Mouse (Mus musculus) CH12.LX (cell line): ENCODE results near the gene Adgrg1. TPM values are rescaled to one million over a fixed set of nuclear protein-coding genes. Genes with fewer than 3 reads are reported as not detected.

ENCODE experiments used
- DNase-seq: peaks from one replicate; pipeline ENCODE4 v3.0.0-alpha.2; 2013; ENCODE audit errors: extremely low read depth
- H3K27ac ChIP-seq: 2 replicates; pipeline ENCODE4 v1.5.1; 2012; ENCODE audit warnings: low read depth, mild to moderate bottlenecking, control low read depth, moderate library complexity; ENCODE audit not compliant: insufficient read depth
- H3K27me3 ChIP-seq: replicated peaks from 2 replicates; pipeline ENCODE3; 2012; ENCODE audit warnings: inconsistent platforms
- H3K36me3 ChIP-seq, 2 experiments: replicated peaks in 1 of 2; 2 replicates each; pipeline versions ENCODE3 to v1.6.1; 2012; ENCODE audit warnings: inconsistent platforms in 1 of 2, low read length in 1 of 2, mild to moderate bottlenecking in 1 of 2, mixed read lengths in 1 of 2, moderate library complexity in 1 of 2; ENCODE audit not compliant: control insufficient read depth in 1 of 2, insufficient read depth in 1 of 2
- H3K4me1 ChIP-seq, 2 experiments: 2 replicates each; pipeline ENCODE4 v1.6.1; 2012; ENCODE audit warnings: inconsistent platforms in 1 of 2, moderate library complexity in 1 of 2; ENCODE audit not compliant: insufficient read depth in 2 of 2, control insufficient read depth in 1 of 2
- H3K4me2 ChIP-seq: 2 replicates; pipeline ENCODE4 v1.6.1; 2012; ENCODE audit warnings: low read depth, mild to moderate bottlenecking, control low read depth; ENCODE audit not compliant: poor library complexity, insufficient read depth, severe bottlenecking
- H3K4me3 ChIP-seq, 3 experiments: fragments of 150-350 bp in 1 of 3; sonication (generic) in 1 of 3; replicated peaks in 1 of 3; 2 replicates each; pipeline versions ENCODE3 to v1.5.1; 2011 to 2012; ENCODE audit warnings: low read depth in 2 of 3, low read length in 2 of 3, mild to moderate bottlenecking in 2 of 3, moderate library complexity in 2 of 3, control low read depth in 1 of 3, improper control_type of control experiment in 1 of 3, inconsistent platforms in 1 of 3, mixed read lengths in 1 of 3; ENCODE audit not compliant: poor library complexity in 1 of 3
- H3K79me2 ChIP-seq: replicated peaks from 2 replicates; pipeline ENCODE4 v1.6.1; 2012; ENCODE audit warnings: mild to moderate bottlenecking, moderate library complexity; ENCODE audit not compliant: control insufficient read depth, poor library complexity, insufficient read depth, severe bottlenecking; ENCODE audit errors: extremely low read depth
- H3K9ac ChIP-seq: 2 replicates; pipeline ENCODE4 v1.6.1; 2012; ENCODE audit warnings: low read depth, mild to moderate bottlenecking, control low read depth, moderate library complexity; ENCODE audit not compliant: insufficient read depth
- H3K9me3 ChIP-seq: replicated peaks from 2 replicates; pipeline ENCODE3; 2012; ENCODE audit warnings: low read length, inconsistent platforms, mixed read lengths
- BHLHE40 ChIP-seq: IDR thresholded peaks from 2 replicates; pipeline ENCODE4 v1.6.1; 2011; ENCODE audit warnings: mild to moderate bottlenecking, low read depth, low read length, improper control_type of control experiment
- E2F4 ChIP-seq: IDR thresholded peaks from 2 replicates; pipeline ENCODE4 v1.6.1; 2011; ENCODE audit warnings: low read depth, low read length, improper control_type of control experiment; ENCODE audit not compliant: insufficient replicate concordance
- ELF1 ChIP-seq: IDR thresholded peaks from 2 replicates; pipeline ENCODE4 v1.6.1; 2014; ENCODE audit warnings: low read depth, mild to moderate bottlenecking, inconsistent platforms, low read length, improper control_type of control experiment
- ETS1 ChIP-seq: conservative IDR thresholded peaks from 2 replicates; pipeline ENCODE4 v1.6.1; 2012; ENCODE audit warnings: low read depth, mild to moderate bottlenecking, inconsistent platforms, low read length, improper control_type of control experiment, moderate library complexity
- GABPA ChIP-seq: IDR thresholded peaks from 2 replicates; pipeline ENCODE4 v1.6.1; 2012; ENCODE audit warnings: low read depth, low read length, improper control_type of control experiment, inconsistent platforms; ENCODE audit not compliant: insufficient replicate concordance
- HCFC1 ChIP-seq: IDR thresholded peaks from 2 replicates; pipeline ENCODE4 v1.6.1; 2012; ENCODE audit warnings: low read depth, mild to moderate bottlenecking, inconsistent platforms, low read length, improper control_type of control experiment
- IRF4 ChIP-seq: IDR thresholded peaks from 2 replicates; pipeline ENCODE4 v1.6.1; 2014; ENCODE audit warnings: low read depth, mild to moderate bottlenecking, inconsistent platforms, low read length, improper control_type of control experiment
- JUN ChIP-seq: IDR thresholded peaks from 2 replicates; pipeline ENCODE4 v1.6.1; 2011; ENCODE audit warnings: low read depth, mild to moderate bottlenecking, low read length, improper control_type of control experiment, moderate library complexity; ENCODE audit not compliant: insufficient read depth
- JUND ChIP-seq: conservative IDR thresholded peaks from 2 replicates; pipeline ENCODE4 v1.6.1; 2011; ENCODE audit warnings: low read depth, low read length, improper control_type of control experiment
- KAT2A ChIP-seq: IDR thresholded peaks from 2 replicates; pipeline ENCODE4 v1.6.1; 2012; ENCODE audit warnings: low read length, improper control_type of control experiment, inconsistent platforms; ENCODE audit not compliant: insufficient replicate concordance
- MAFK ChIP-seq: IDR thresholded peaks from 2 replicates; pipeline ENCODE4 v1.6.1; 2011; ENCODE audit warnings: low read length, improper control_type of control experiment; ENCODE audit not compliant: insufficient replicate concordance
- MAX ChIP-seq: IDR thresholded peaks from 2 replicates; pipeline ENCODE4 v1.6.1; 2011; ENCODE audit warnings: low read length, improper control_type of control experiment
- MEF2A ChIP-seq: IDR thresholded peaks from 2 replicates; pipeline ENCODE4 v1.6.1; 2014; ENCODE audit warnings: low read depth, mild to moderate bottlenecking, inconsistent platforms, low read length, improper control_type of control experiment, borderline replicate concordance
- NELFE ChIP-seq: IDR thresholded peaks from 2 replicates; pipeline ENCODE4 v1.6.1; 2011; ENCODE audit warnings: low read depth, low read length, improper control_type of control experiment
- PAX5 ChIP-seq: IDR thresholded peaks from 2 replicates; pipeline ENCODE4 v1.6.1; 2012; ENCODE audit warnings: low read length, inconsistent platforms, mixed read lengths
- SMC3 ChIP-seq: IDR thresholded peaks from 2 replicates; pipeline ENCODE4 v1.6.1; 2011; ENCODE audit warnings: low read depth, low read length, improper control_type of control experiment
- TBP ChIP-seq: conservative IDR thresholded peaks from 2 replicates; pipeline ENCODE4 v1.6.1; 2011; ENCODE audit warnings: low read depth, low read length, improper control_type of control experiment
- UBTF ChIP-seq: IDR thresholded peaks from 2 replicates; pipeline ENCODE4 v1.6.1; 2012; ENCODE audit warnings: low read depth, mild to moderate bottlenecking, inconsistent platforms, low read length, improper control_type of control experiment, moderate library complexity
- ZKSCAN1 ChIP-seq: IDR thresholded peaks from 2 replicates; pipeline ENCODE4 v1.6.1; 2012; ENCODE audit warnings: low read depth, inconsistent platforms, low read length, improper control_type of control experiment, borderline replicate concordance
- ZMIZ1 ChIP-seq: IDR thresholded peaks from 2 replicates; pipeline ENCODE4 v1.6.1; 2012; ENCODE audit warnings: low read depth, mild to moderate bottlenecking, inconsistent platforms, low read length, improper control_type of control experiment
- dilution Hi-C: fragments of 300-500 bp; cut with MboI; formaldehyde crosslinking; loops from 2 replicates; pipeline ENCODE4 v1.14.3; 2020; ENCODE audit warnings: low sequenced_read_pairs; ENCODE audit not compliant: extremely low pct_unique_long_range_greater_than_20kb, extremely low pct_ligation_motif_present
- in situ Hi-C: fragments of 300-500 bp; cut with MboI; formaldehyde crosslinking; loops from 3 replicates; pipeline ENCODE4 v1.14.3; 2019; ENCODE audit warnings: low sequenced_read_pairs, low pct_ligation_motif_present, low pct_unique_long_range_greater_than_20kb, mixed read lengths
- polyA plus RNA-seq: library from polyadenylated mRNA; unstranded; fragments of >175 nt; gene quantifications from 2 replicates; pipeline ENCODE4 v1.2.1, GENCODE M21; 2012; ENCODE audit warnings: low read depth; ENCODE audit not compliant: insufficient read length
- total RNA-seq, 2 experiments: library from RNA; depleted of rRNA; stranded (reverse); fragments of 300-350 nt in 1 of 2; fragments of >200 nt in 1 of 2; gene quantifications; 2 replicates each; pipeline ENCODE4 v1.2.3; 2012 to 2014

Gene Adgrg1
- total and polyA plus RNA-seq, 3 experiments = 0.42 to 2.5 (median 1.2) TPM

- DNase-seq = no peak
- dilution Hi-C loops = no loop called here
- in situ Hi-C loops = no loop called here
- Histone ChIP-seq H3K36me3 (no peaks in the 10 kb centered on the region), H3K4me2 (no peak overlapping the region), H3K4me1 (peaks cover 5 to 70% of the 10 kb centered on the region in 2 experiments), H3K4me3 (no peak overlapping the region), H3K27ac (no peak overlapping the region), H3K27me3 (peaks cover 34% of the 10 kb centered on the region), H3K79me2 (no peaks in the 10 kb centered on the region), H3K9ac (no peak overlapping the region), H3K9me3 (no peaks in the 10 kb centered on the region)
- no peak for TF ChIP-seq GABPA
Measured at GRCm38 (mm10) chr8:94976651-94977417, 2.3 kb downstream of the Adgrg1 start.

GRCm38 (mm10) chr8:94978131-94978530 is 3.6 kb downstream of the Adgrg1 start:
- dilution Hi-C loops (no loop called here), in situ Hi-C loops (no loop called here)
- Histone ChIP-seq H3K79me2 (no peaks in the 10 kb centered on the region), H3K27ac (no peak overlapping the region), H3K4me1 (peaks cover 5 to 79% of the 10 kb centered on the region in 2 experiments), H3K4me2 (no peak overlapping the region), H3K4me3 (no peak overlapping the region), H3K27me3 (peaks cover 27% of the 10 kb centered on the region), H3K9ac (no peak overlapping the region), H3K9me3 (no peaks in the 10 kb centered on the region), H3K36me3 (no peaks in the 10 kb centered on the region)
- no peak for DNase-seq
- no peak for TF ChIP-seq PAX5
- no peak for TF ChIP-seq MEF2A
- no peak for TF ChIP-seq ELF1
- TF ChIP-seq BHLHE40 = no peak
- TF ChIP-seq HCFC1 = no peak
- no peak for TF ChIP-seq KAT2A
- no peak for TF ChIP-seq TBP
- TF ChIP-seq IRF4 = no peak
- no peak for TF ChIP-seq ZKSCAN1
- TF ChIP-seq JUND = no peak
- no peak for TF ChIP-seq E2F4
- TF ChIP-seq NELFE = no peak
- no peak for TF ChIP-seq ETS1
- no peak for TF ChIP-seq MAX
- no peak for TF ChIP-seq JUN
- TF ChIP-seq ZMIZ1 = no peak
- TF ChIP-seq MAFK = no peak
- no peak for TF ChIP-seq SMC3
- no peak for TF ChIP-seq UBTF
